Mouse (Mus musculus): ENCODE measurements around the gene Mcf2l.

- TF ChIP-seq CTCF (IDR thresholded peaks at IDR 0.05; ENCODE audit: insufficient read depth, low read depth, low read length) = no peak
- TF ChIP-seq POLR2A (IDR thresholded peaks at IDR 0.05; ENCODE audit: insufficient read depth, low read depth, low read length) = no peak
Measured at GRCm38 (mm10) chr8:12889046-12889598, 15.5 kb downstream of the Mcf2l start.
